Mouse (Mus musculus): ENCODE results near the gene Chn2.
A peak's percentile ranks its signal among the peaks of the same experiment; 100 is the strongest.

Chn2 gene

DNA sequence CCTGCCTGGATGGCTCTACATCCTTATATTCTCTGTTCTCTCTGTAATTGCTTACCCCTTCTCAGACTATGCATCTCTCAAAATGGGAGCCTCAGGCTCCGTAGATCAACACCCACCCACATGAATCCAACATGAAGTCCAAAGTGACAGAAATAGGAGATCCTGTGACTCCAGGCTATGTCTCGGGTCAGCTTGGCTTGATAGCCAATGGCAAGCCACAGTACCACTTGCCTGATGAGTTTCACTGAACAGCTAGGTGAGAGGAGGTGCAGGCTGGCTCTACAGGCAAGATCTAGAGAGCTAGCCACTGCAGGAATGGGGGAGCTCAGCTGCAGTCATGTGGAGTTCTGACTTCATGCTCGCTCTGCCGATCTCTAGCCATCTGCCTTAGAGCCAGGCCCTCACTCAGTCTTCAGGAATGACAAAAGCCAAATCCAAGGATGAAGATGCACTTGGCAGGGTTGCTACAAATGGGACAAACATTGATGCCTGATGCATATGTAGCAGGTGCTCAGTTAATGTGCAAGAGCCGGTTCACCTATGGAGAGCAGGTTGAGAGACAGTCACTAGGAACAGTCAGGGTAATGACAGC lies 158.6 kb downstream of the Chn2 start:
- DNase-seq (ENCODE audit: inconsistent ontology term) = no peak

DNA sequence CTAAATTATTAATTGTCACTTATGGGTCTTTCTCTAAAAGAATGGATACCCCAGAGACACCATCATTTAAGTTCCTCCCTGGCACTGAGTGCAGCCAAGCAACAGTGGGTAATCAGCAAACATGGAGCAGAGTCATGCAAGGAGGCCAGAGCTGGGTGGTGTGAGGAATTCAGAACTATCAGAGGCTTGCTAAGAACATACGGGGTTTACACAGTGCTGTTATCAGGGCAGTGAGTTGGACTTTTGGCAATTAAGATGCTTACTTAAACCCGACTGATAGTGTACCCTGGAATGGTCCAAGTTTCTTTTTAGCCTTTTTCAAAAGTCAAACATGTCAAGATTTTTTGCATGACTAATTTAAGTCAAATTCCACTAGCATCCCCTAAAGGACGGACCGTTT lies 160.2 kb downstream of the Chn2 start:
- DNase-seq (ENCODE audit: inconsistent ontology term) = no peak

DNA sequence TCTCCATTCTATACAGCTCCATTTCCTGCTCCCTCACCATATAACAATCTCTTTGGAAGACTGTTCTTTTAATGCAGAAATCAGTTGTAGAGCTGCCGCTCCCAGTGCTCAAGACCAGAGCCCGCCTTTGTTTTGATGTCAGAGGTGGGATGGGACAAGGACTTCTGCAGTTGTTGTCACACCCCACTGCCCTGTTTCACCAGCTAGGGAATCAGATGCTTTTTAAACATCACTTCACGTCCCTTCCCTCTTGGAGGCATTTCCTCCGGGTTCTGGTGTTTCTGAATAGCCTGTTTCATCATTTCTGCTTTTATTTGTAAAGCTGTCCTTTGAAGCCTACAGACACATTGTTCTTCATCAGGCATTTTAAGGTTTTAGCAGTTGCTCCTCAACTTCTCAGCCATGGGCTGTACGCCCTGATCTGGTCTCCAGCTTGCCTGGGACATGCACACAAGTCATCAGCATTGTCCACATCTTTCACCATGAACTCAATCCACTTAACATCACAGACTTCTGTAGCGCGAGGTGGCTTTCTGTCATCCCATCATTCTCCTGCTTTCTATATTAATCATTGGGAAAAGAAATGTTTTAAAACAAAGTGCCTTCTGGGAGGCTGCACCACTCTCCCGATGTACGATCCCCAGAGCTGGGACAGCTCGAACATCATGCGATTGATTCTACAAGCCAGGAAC lies 160.8 kb downstream of the Chn2 start:
- no peak for DNase-seq (ENCODE audit: inconsistent ontology term)

GRCm38 (mm10) chr6:54202311-54203020 lies 163.1 kb downstream of the Chn2 start:
- no peak for DNase-seq (ENCODE audit: inconsistent ontology term)

- DNase-seq (ENCODE audit: inconsistent ontology term) = peak; percentile 27
Measured at GRCm38 (mm10) chr6:54203316-54203715, 164.0 kb downstream of the Chn2 start.

DNA sequence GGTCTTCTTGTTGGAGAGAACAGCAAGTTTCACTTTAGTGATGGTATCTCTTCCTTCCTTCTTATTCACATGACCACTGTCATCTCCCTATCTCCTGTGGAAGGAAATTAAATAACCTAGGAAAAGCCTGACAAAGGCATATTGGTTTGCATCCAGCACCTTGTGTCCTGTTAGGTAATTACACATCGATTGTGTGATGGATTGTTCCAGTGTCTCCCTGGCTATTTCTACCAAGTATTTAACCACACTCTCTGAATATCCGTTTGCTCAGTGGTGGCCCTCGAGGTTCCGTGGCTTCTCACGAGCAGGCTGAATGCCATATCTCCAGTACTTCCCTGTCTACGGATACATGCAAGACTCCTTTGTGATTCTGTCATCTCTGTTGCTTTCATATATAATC lies 164.6 kb downstream of the Chn2 start:
- no peak for DNase-seq (ENCODE audit: inconsistent ontology term)

DNA sequence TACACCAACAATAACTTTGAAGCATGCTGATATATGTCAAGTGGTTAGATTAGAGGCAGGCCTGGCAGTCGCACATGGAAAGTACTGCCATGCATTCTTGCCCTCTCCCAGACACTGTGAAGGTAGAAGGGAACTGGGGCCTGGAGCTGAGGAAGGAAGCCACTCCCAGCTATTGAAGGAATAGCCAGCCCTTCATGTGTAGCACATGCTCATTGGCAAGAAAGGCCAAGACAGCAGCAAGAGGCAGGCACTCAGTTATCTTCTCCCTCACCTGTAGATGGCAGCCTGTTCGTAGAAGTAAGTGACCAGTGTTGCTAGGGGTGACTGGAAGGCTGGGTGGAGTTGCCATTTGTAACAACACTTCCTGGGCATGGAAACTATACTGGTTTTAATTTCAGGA lies 165.6 kb downstream of the Chn2 start:
- DNase-seq (ENCODE audit: inconsistent ontology term) = no peak

GRCm38 (mm10) chr6:54205471-54205870 lies 166.1 kb downstream of the Chn2 start:
- DNase-seq (ENCODE audit: inconsistent ontology term) = no peak

- DNase-seq (ENCODE audit: inconsistent ontology term) = no peak
Measured at GRCm38 (mm10) chr6:54206221-54206738, 166.9 kb downstream of the Chn2 start.

- no peak for DNase-seq (ENCODE audit: inconsistent ontology term)
Measured at GRCm38 (mm10) chr6:54208786-54209185, 169.4 kb downstream of the Chn2 start.

- DNase-seq (ENCODE audit: inconsistent ontology term) = no peak
Measured at GRCm38 (mm10) chr6:54210971-54211370, 171.6 kb downstream of the Chn2 start.

DNA sequence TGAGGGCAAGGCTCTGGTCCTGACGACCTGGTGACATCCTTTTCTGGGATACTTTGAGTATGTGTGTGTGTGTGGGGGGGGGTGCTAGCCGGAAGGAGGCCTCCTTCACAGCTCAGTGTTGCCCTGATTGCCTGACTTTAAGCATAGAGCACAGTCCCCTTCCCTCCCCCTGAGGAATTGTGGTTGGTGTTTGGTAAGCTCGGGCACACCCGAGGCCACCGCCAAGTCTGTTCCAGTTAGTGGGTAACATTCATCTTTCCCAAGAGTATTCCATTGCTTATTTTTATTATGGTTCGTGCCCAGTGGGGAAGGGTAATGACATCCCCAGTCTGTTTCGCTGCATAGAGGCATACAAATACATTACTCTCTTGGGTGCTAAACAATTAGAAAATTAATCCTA lies 172.6 kb downstream of the Chn2 start:
- DNase-seq (ENCODE audit: inconsistent ontology term) = no peak

- DNase-seq (ENCODE audit: inconsistent ontology term) = no peak
Measured at GRCm38 (mm10) chr6:54213743-54214142, 174.4 kb downstream of the Chn2 start.

- no peak for DNase-seq (ENCODE audit: inconsistent ontology term)
Measured at GRCm38 (mm10) chr6:54215636-54216035, 176.3 kb downstream of the Chn2 start.

DNA sequence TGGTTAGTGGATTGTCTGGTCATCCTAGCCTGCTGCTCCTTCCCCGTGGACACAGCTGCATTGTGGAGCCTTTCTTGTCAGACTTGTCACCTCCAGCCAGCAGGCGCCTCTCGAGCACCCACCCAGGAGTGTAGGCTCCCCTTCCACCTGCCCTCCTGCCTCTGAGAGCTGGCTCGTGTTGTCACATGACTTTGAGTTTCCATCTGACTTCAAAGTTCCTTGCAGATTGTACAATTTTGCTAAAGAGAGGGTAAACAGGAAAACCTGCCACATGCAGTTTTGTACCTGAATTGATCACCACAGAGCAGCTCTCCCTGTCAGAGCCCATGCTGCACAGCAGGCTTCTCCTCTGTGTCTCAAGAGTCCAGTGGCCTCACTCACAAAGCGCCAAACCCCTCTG lies 177.2 kb downstream of the Chn2 start:
- DNase-seq (ENCODE audit: inconsistent ontology term) = no peak

- no peak for DNase-seq (ENCODE audit: inconsistent ontology term)
Measured at GRCm38 (mm10) chr6:54220124-54220523, 180.8 kb downstream of the Chn2 start.

DNA sequence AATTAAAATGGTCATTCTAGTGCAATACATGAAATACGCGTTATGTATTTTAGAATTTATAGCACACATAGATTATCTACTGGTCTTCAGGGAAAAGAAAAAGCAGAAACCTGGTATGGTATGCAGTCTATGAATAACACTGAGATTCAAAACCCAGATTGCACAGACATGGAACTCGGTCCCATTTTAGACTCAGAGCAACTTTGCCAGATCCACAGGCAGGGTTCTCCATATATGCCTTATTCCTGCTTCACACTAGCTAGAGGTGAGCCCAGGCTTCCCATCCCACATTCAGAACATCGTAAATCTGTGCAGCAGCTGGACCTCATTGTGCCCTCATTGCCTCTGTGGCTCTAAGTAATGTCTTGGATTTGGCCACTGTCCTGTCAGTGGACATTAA lies 184.2 kb downstream of the Chn2 start:
- no peak for DNase-seq (ENCODE audit: inconsistent ontology term)

DNA sequence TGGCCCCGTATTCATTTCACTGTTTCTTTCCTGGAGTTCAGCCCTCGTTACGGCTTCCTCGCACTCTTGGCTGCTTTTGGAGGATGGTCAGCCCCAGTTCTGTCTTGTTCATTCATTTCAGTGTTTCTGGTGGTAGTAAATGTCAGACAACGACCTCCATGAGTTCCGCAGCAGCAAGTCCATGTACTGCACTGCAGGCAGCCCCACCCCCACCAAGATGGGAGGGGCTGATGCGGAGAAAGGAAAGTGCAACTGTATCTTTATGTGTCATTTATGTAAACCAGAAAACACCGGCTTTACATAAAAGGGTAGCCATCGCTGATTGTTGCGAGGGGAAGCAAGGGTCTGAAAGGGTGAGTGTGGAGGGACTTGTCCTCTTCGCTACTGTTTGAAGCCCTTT lies 185.0 kb downstream of the Chn2 start:
- DNase-seq (ENCODE audit: inconsistent ontology term) = no peak

DNA sequence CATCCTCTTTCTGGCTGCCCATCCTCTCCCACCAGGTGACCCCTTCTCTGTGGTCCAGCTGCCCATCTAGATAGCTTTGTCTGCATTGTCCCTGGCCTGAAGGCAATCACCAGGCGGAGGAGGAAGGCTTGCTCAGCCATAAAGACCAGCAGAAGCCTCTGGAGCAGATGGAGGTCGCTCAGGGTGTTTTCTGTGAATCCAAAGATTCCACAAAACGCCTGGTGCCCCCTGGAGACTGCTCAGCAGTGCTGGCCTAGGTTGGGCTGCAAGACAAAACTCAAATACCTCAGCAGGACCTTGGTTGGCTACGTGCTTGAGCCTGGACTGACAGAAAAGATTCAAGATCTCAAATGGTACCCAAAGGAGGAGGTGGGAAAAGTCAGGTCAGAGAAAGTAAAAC lies 186.0 kb downstream of the Chn2 start:
- DNase-seq (ENCODE audit: inconsistent ontology term) = no peak

DNA sequence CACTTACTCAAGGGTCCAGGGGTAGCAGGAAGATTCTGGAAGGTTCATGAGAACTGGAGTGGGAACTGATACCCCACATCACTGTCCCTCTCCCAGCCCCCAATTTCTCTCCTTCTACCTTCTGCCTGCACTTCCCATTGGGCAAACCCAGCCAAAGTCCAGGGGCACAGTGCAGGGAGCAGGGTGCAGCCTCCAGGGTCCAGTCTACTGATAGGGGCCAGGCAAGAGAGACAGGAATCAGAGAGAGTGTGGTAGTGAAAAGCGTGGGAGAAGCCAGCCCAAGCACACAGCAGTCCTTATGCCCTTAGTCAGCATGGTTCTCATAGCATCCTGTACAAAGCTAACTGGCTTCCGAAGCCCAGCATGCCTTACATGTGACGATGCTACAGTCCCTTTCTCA lies 187.7 kb downstream of the Chn2 start:
- DNase-seq (ENCODE audit: inconsistent ontology term) = no peak

DNA sequence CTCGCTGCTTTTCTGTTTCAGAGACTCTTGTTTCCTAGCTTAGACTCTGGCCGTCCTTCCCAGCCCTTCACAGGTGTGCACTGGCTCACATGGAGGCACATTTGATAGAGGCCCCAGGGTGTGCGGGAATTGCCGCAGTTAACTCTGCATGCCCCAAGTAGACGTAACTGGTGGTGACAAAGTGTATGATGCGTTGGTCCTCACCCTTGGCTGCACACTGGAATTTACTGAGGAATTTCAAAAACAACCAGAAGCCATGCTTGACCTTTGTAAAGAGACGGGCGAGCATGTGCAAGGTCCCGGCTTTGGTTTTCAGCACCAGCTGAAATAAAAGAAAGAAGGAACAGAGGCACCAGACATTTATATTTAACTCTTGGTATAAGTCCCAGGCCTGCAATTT lies 189.1 kb downstream of the Chn2 start:
- no peak for DNase-seq (ENCODE audit: inconsistent ontology term)

DNA sequence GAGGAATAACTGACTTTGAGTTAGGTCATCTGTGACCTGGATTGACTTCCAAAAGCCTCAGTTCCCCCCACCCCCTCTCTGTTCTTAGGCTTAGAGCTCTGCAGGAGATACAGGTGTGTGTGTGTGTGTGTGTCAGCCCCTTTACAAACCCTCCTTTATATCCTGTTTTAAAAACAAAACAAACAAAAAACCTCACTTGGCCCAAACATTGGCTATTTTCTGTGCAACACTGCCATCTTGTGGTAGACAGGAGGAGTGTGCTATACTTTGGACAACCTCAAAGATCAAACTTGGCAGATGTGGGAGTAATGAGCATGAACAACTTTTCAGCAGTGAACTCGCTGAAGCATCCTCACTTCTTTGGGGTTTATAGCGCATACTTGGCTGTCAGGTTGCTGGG lies 189.5 kb downstream of the Chn2 start:
- DNase-seq (ENCODE audit: inconsistent ontology term) = peak; percentile 51

Data from Muller cell, postnatal 12 days (primary cell).